15 mouse cellular contexts compared by ENCODE assay signal in the genomic region with DNA sequence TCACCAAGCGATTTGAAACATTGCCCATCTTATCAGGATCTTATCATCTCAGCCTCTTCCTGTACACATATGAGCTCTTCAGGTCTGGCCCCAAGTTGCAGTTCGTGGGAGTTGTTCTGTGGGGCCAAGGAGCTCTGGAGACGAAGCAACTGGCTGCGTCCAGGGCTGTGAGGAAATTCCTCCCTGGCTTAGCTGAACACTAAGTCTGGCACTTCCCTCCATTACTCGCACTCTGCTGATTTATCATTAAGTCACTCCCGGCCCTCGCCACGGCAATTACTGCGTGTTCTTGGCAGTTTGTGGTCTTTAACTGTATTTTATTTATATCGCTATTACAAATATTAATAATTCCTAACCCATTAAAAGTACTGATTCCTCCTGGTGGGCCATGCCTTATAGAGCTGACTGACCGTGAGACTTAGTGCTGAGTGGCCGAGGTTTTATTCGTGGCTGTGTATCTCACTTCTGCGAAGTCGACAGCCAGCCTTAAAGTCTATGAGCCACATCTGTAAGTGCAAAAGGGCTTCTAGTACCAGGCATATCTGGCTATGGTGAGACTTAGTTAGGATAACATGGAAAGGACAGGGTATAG. TPM values are rescaled to one million over a fixed set of nuclear protein-coding genes. Genes with fewer than 3 reads are reported as not detected.
A peak's percentile ranks its signal among the peaks of the same experiment; 100 is the strongest.
DNase-seq lines count a peak whose midpoint lies in the region; ATAC-seq and TF ChIP-seq lines count a peak whose summit lies in the region.
"Had no signal": no experiment of that assay in that cellular context is flagged by ENCODE, and none has a peak within 500 bp of the region (broad histone marks: within the 10 kb centered on the region; RNA-seq: fewer than 3 reads in every experiment).

No protein-coding gene starts in this region.

- WGBS in kidney, postnatal 0 days = 59% methylated on average over 15 of the region's 15 CpGs
- 90% methylated on average over 15 of the region's 15 CpGs for WGBS in cerebellum, adult 2 months

- H3K4me1 ChIP-seq in kidney, postnatal 0 days (replicated peaks; ENCODE audit: insufficient read depth, low read length) = no peaks in the 10 kb centered on the region
- H3K4me1 ChIP-seq in cerebellum, adult 2 months (ENCODE audit: control insufficient read depth, insufficient read depth, low read length) = no peaks in the 10 kb centered on the region
- H3K4me1 ChIP-seq: embryonic facial prominence, embryonic 12.5 days; midbrain, embryonic 12.5 days had no signal

- DNase-seq in kidney, postnatal 0 days (ENCODE audit: low spot score) = peak; percentile 68
- DNase-seq in kidney, adult 8-10 months = no peak
- peak; percentile 68 for DNase-seq in gastrocnemius, adult 2 months
- DNase-seq in heart, postnatal 14 days = peak; percentile 38 to 44
- peak; percentile 63 for DNase-seq in lung, postnatal 25 days (ENCODE audit: low spot score)
- DNase-seq in frontal cortex, adult 2 months (ENCODE audit: extremely low spot score in 1 of 2, low spot score in 1 of 2) = no peak
- no peak for DNase-seq in retina, embryonic 14.5 days (ENCODE audit: low spot score)
- DNase-seq in cerebellum, adult 2 months = no peak
- DNase-seq: cerebellum, adult 18-20 months had no signal

- 0 out of 2 replicates have a peak overlapping the region, but pooled peaks have one; percentile 42 for H3K27ac ChIP-seq in kidney, postnatal 0 days
- peak overlapping the region; percentile 48; the same call in 1 of the 2 replicates for H3K27ac ChIP-seq in gastrocnemius, adult 2 months
- no peak overlapping the region for H3K27ac ChIP-seq in cerebellum, adult 2 months (ENCODE audit: insufficient read depth, low read length)
- H3K27ac ChIP-seq: embryonic facial prominence, embryonic 12.5 days; limb, embryonic 15.5 days; midbrain, embryonic 12.5 days had no signal

- H3K36me3 ChIP-seq in kidney, postnatal 0 days (ENCODE audit: insufficient read depth, low read length) = peaks cover 4% of the 10 kb centered on the region; the same call in 1 of the 2 replicates
- H3K36me3 ChIP-seq: embryonic facial prominence, embryonic 12.5 days; limb, embryonic 15.5 days; midbrain, embryonic 12.5 days had no signal

- H3K9ac ChIP-seq in kidney, postnatal 0 days (ENCODE audit: low read depth, low read length) = no peak overlapping the region
- H3K9ac ChIP-seq: embryonic facial prominence, embryonic 12.5 days; limb, embryonic 15.5 days; midbrain, embryonic 12.5 days had no signal

- no peak overlapping the region for H3K4me3 ChIP-seq in kidney, postnatal 0 days (replicated peaks; ENCODE audit: low read depth, low read length)
- H3K4me3 ChIP-seq in gastrocnemius, adult 2 months = no peak overlapping the region
- H3K4me3 ChIP-seq in cerebellum, adult 2 months (replicated peaks; ENCODE audit: insufficient read depth, low read depth, low read length) = no peak overlapping the region
- H3K4me3 ChIP-seq: embryonic facial prominence, embryonic 12.5 days; limb, embryonic 15.5 days; midbrain, embryonic 12.5 days had no signal

- no peak for TF ChIP-seq CTCF in kidney, postnatal 0 days (IDR thresholded peaks at IDR 0.05; ENCODE audit: low read depth)
- no peak for TF ChIP-seq CTCF in gastrocnemius, adult 2 months (IDR thresholded peaks at IDR 0.05)
- TF ChIP-seq CTCF in cerebellum, adult 2 months (IDR thresholded peaks at IDR 0.05; ENCODE audit: borderline replicate concordance, insufficient read depth, low read depth, low read length) = no peak

- no peaks in the 10 kb centered on the region for H3K27me3 ChIP-seq in kidney, postnatal 0 days (ENCODE audit: insufficient read depth, low read length)
- H3K27me3 ChIP-seq in cerebellum, adult 2 months (ENCODE audit: control insufficient read depth, insufficient read depth, low read length) = no peaks in the 10 kb centered on the region
- H3K27me3 ChIP-seq: embryonic facial prominence, embryonic 12.5 days; limb, embryonic 15.5 days; midbrain, embryonic 12.5 days; Patski had no signal

- ATAC-seq in kidney, postnatal 0 days (replicated peaks; ENCODE audit: low FRiP score, low read depth) = no peak
- ATAC-seq: forebrain, embryonic 14.5 days; hindbrain, embryonic 16.5 days; Patski had no signal

- H3K9me3 ChIP-seq in kidney, postnatal 0 days (replicated peaks; ENCODE audit: low read length) = no peaks in the 10 kb centered on the region
- H3K9me3 ChIP-seq: embryonic facial prominence, embryonic 12.5 days; limb, embryonic 15.5 days; midbrain, embryonic 12.5 days had no signal

- intact Hi-C loops in gastrocnemius, adult 2 months (cut with DNase I) = no loop called here
- intact Hi-C loops in heart, postnatal 14 days (cut with DNase I) = no loop called here

- H3K4me2 ChIP-seq in kidney, postnatal 0 days (ENCODE audit: low read length) = no peak overlapping the region
- H3K4me2 ChIP-seq: embryonic facial prominence, embryonic 12.5 days; limb, embryonic 15.5 days; midbrain, embryonic 12.5 days had no signal

- TF ChIP-seq POLR2A in cerebellum, adult 2 months (IDR thresholded peaks at IDR 0.05; ENCODE audit: borderline replicate concordance, insufficient read depth, low read length) = no peak

RNA-seq across cellular contexts. Expression of gene Mthfd1l, which starts 56.0 kb away (rescaled TPM):
- 9.1 and 10.7 TPM in 2 replicates for polyA plus RNA-seq in kidney, postnatal 0 days (2015; fragmentation: Nextera tagmentation; extraction: Ambion mirVana)
- under 1 TPM; 0.42 to 0.48 TPM for total RNA-seq in gastrocnemius, adult 2 months (2021)
- 1 to 10 TPM; 1.5 to 1.7 TPM for total RNA-seq in heart, postnatal 14 days (2021)
- 6.2 and 6.3 TPM in 2 replicates for polyA plus RNA-seq in frontal cortex, adult 2 months (2012; rRNA removed)
- 12.5 and 12.6 TPM in 2 replicates for polyA plus RNA-seq in cerebellum, adult 2 months (2012; rRNA removed)

Comparison
In these comparisons a context has a peak if more than half of its experiments do, and no peak if none do; other contexts are left out.
1. DNase-seq: peak in kidney, postnatal 0 days (single experiment), gastrocnemius, adult 2 months (single experiment), heart, postnatal 14 days (2 of 2) and lung, postnatal 25 days (single experiment); none in kidney, adult 8-10 months (0 of 2), frontal cortex, adult 2 months (0 of 2), retina, embryonic 14.5 days (single experiment) and cerebellum, adult 2 months (0 of 2).